Comparison of ENCODE assay signal across 15 mouse cellular contexts in genomic region chr7:115895028-115895671, GRCm38 (mm10).
A peak's percentile ranks its signal among the peaks of the same experiment; 100 is the strongest.
DNase-seq lines count a peak whose midpoint lies in the region; ATAC-seq and TF ChIP-seq lines count a peak whose summit lies in the region.
"Had no signal": no experiment of that assay in that cellular context is flagged by ENCODE, and none has a peak within 500 bp of the region (broad histone marks: within the 10 kb centered on the region; RNA-seq: fewer than 3 reads in every experiment).

No protein-coding gene starts in this region.

- no peak overlapping the region for H3K27ac ChIP-seq in stomach, embryonic 15.5 days
- H3K27ac ChIP-seq in stomach, postnatal 0 days (replicated peaks), result no peak overlapping the region
- no peak overlapping the region for H3K27ac ChIP-seq in intestine, postnatal 0 days (ENCODE audit: low read depth, low read length)
- peak overlapping the region; percentile 52 for H3K27ac ChIP-seq in liver, postnatal 0 days (ENCODE audit: low read depth)
- H3K27ac ChIP-seq: heart, embryonic 10.5 days; midbrain, embryonic 12.5 days had no signal

- no peaks in the 10 kb centered on the region for H3K9me3 ChIP-seq in stomach, embryonic 15.5 days
- H3K9me3 ChIP-seq in stomach, postnatal 0 days (ENCODE audit: control insufficient read depth, low read length), result no peaks in the 10 kb centered on the region
- no peaks in the 10 kb centered on the region for H3K9me3 ChIP-seq in intestine, postnatal 0 days (ENCODE audit: control insufficient read depth)
- H3K9me3 ChIP-seq in liver, postnatal 0 days (ENCODE audit: low read length), result no peaks in the 10 kb centered on the region
- H3K9me3 ChIP-seq: heart, embryonic 10.5 days; midbrain, embryonic 12.5 days had no signal

- no peak for DNase-seq in stomach, postnatal 0 days (ENCODE audit: low spot score)
- DNase-seq in liver, postnatal 0 days, result peak; percentile 21
- DNase-seq in frontal cortex, postnatal 14 days (ENCODE audit: low spot score in 2 of 2), result no peak
- DNase-seq in cerebellum, adult 9-10 months, result no peak
- DNase-seq in testis, postnatal 14 days (ENCODE audit: low spot score), result no peak
- no peak for DNase-seq in kidney, adult 8-10 months
- DNase-seq: cerebellum, postnatal 10 days; gastrocnemius, postnatal 25 days; heart, postnatal 4 days; kidney, postnatal 14 days; lung, postnatal 14 days had no signal

- H3K4me3 ChIP-seq in stomach, embryonic 15.5 days (replicated peaks), result no peak overlapping the region
- no peak overlapping the region for H3K4me3 ChIP-seq in stomach, postnatal 0 days (ENCODE audit: low read depth, low read length)
- no peak overlapping the region for H3K4me3 ChIP-seq in intestine, postnatal 0 days (ENCODE audit: low read depth, low read length)
- H3K4me3 ChIP-seq in liver, postnatal 0 days (ENCODE audit: low read depth, low read length), result no peak overlapping the region
- H3K4me3 ChIP-seq: heart, embryonic 10.5 days; midbrain, embryonic 12.5 days had no signal

- H3K4me1 ChIP-seq in stomach, embryonic 15.5 days, result no peaks in the 10 kb centered on the region
- no peaks in the 10 kb centered on the region for H3K4me1 ChIP-seq in stomach, postnatal 0 days (replicated peaks; ENCODE audit: control insufficient read depth, insufficient read depth)
- H3K4me1 ChIP-seq in intestine, postnatal 0 days (replicated peaks; ENCODE audit: control insufficient read depth, insufficient read depth, low read length), result no peaks in the 10 kb centered on the region
- peaks cover 19% of the 10 kb centered on the region for H3K4me1 ChIP-seq in liver, postnatal 0 days (ENCODE audit: insufficient read depth)

- no peak for TF ChIP-seq CTCF in stomach, postnatal 0 days (IDR thresholded peaks at IDR 0.05; ENCODE audit: low read depth)
- TF ChIP-seq CTCF in intestine, postnatal 0 days (IDR thresholded peaks at IDR 0.05; ENCODE audit: low read depth), result no peak
- TF ChIP-seq CTCF in liver, postnatal 0 days (IDR thresholded peaks at IDR 0.05; ENCODE audit: low read depth), result no peak

- no peak for TF ChIP-seq EP300 in stomach, postnatal 0 days (optimal IDR thresholded peaks at IDR 0.05)
- peak; percentile 95 for TF ChIP-seq EP300 in liver, postnatal 0 days (IDR thresholded peaks at IDR 0.05; ENCODE audit: low read depth)

- WGBS in stomach, embryonic 15.5 days, result 50% methylated on average over 4 of the region's 4 CpGs
- WGBS in stomach, postnatal 0 days, result 44% methylated on average over 4 of the region's 4 CpGs
- 31% methylated on average over 4 of the region's 4 CpGs for WGBS in intestine, postnatal 0 days
- 53% methylated on average over 4 of the region's 4 CpGs for WGBS in liver, postnatal 0 days (ENCODE audit: insufficient replicate concordance)

- H3K9ac ChIP-seq in stomach, embryonic 15.5 days, result no peak overlapping the region
- no peak overlapping the region for H3K9ac ChIP-seq in stomach, postnatal 0 days (ENCODE audit: low read length)
- no peak overlapping the region for H3K9ac ChIP-seq in intestine, postnatal 0 days (ENCODE audit: low read depth, low read length)
- H3K9ac ChIP-seq in liver, postnatal 0 days (replicated peaks), result 0 out of 2 replicates have a peak overlapping the region, but pooled peaks have one; percentile 5
- H3K9ac ChIP-seq: midbrain, embryonic 12.5 days had no signal

- no peaks in the 10 kb centered on the region for H3K36me3 ChIP-seq in stomach, embryonic 15.5 days
- H3K36me3 ChIP-seq in stomach, postnatal 0 days (ENCODE audit: control insufficient read depth, insufficient read depth, low read length), result no peaks in the 10 kb centered on the region
- H3K36me3 ChIP-seq in intestine, postnatal 0 days (ENCODE audit: control insufficient read depth, insufficient read depth), result no peaks in the 10 kb centered on the region
- H3K36me3 ChIP-seq in liver, postnatal 0 days (replicated peaks; ENCODE audit: insufficient read depth, low read length), result no peaks in the 10 kb centered on the region
- H3K36me3 ChIP-seq: heart, embryonic 10.5 days; midbrain, embryonic 12.5 days had no signal

- ATAC-seq in stomach, embryonic 15.5 days (ENCODE audit: insufficient read depth, low FRiP score, low read depth), result peak; percentile 92
- ATAC-seq in stomach, postnatal 0 days (ENCODE audit: low FRiP score, low TSS enrichment), result no peak
- ATAC-seq in intestine, postnatal 0 days, result 0 out of 2 replicates have a peak, but pooled peaks have one; percentile 28
- ATAC-seq in liver, postnatal 0 days, result peak; percentile 95

- H3K27me3 ChIP-seq in stomach, embryonic 15.5 days (replicated peaks), result no peaks in the 10 kb centered on the region
- H3K27me3 ChIP-seq in stomach, postnatal 0 days (ENCODE audit: control insufficient read depth, insufficient read depth, low read length), result no peaks in the 10 kb centered on the region
- no peaks in the 10 kb centered on the region for H3K27me3 ChIP-seq in intestine, postnatal 0 days (replicated peaks; ENCODE audit: control insufficient read depth, insufficient read depth, low read length)
- H3K27me3 ChIP-seq in liver, postnatal 0 days (ENCODE audit: insufficient read depth, low read length), result no peaks in the 10 kb centered on the region
- H3K27me3 ChIP-seq: midbrain, embryonic 12.5 days had no signal

- no peak overlapping the region for H3K4me2 ChIP-seq in stomach, embryonic 15.5 days
- H3K4me2 ChIP-seq in stomach, postnatal 0 days (replicated peaks; ENCODE audit: low read depth), result no peak overlapping the region
- no peak overlapping the region for H3K4me2 ChIP-seq in intestine, postnatal 0 days (replicated peaks; ENCODE audit: low read depth)
- H3K4me2 ChIP-seq in liver, postnatal 0 days (ENCODE audit: low read depth, low read length), result peak overlapping the region; percentile 48
- H3K4me2 ChIP-seq: midbrain, embryonic 12.5 days had no signal
